In the genomic region with DNA sequence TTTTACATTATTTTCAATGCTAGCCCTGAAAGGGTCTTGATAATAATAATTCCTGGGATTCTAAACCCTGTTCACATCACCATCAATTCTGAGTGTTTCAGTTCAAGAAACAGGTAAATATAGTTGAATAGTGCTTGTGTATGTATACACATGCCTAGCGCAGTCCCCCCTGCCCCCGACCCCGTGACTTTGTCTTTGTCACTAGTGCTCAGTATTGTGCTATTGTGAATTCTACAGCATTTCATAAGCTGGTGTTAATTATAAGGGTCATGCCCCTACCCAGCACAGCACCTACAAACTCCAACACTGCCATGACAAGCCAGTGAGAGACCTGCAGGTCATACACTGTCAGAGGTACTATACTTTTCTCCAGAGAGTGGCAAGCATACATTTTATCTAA, we compare ENCODE assay signal across 18 mouse cellular contexts.
A peak's percentile ranks its signal among the peaks of the same experiment; 100 is the strongest.
DNase-seq lines count a peak whose midpoint lies in the region; ATAC-seq and TF ChIP-seq lines count a peak whose summit lies in the region.
"Had no signal": no experiment of that assay in that cellular context is flagged by ENCODE, and none has a peak within 500 bp of the region (broad histone marks: within the 10 kb centered on the region; RNA-seq: fewer than 3 reads in every experiment).

No protein-coding gene starts in this region.

- peak overlapping the region; percentile 20; the same call in 1 of the 2 replicates for H3K4me3 ChIP-seq in layer of hippocampus, adult 2 months
- no peak overlapping the region for H3K4me3 ChIP-seq in forebrain, embryonic 15.5 days
- no peak overlapping the region for H3K4me3 ChIP-seq in midbrain, embryonic 13.5 days (replicated peaks)
- H3K4me3 ChIP-seq in neural tube, embryonic 15.5 days (replicated peaks): no peak overlapping the region
- H3K4me3 ChIP-seq in lung, adult 2 months (replicated peaks; ENCODE audit: extremely low read depth, low read depth, low read length): no peak overlapping the region
- H3K4me3 ChIP-seq: gastrocnemius, adult 2 months; megakaryocyte, embryonic 14.5 days; myocyte had no signal

- H3K4me2 ChIP-seq in forebrain, embryonic 15.5 days (replicated peaks): peak overlapping the region; percentile 35; the same call in 1 of the 2 replicates
- peak overlapping the region; percentile 42 for H3K4me2 ChIP-seq in midbrain, embryonic 13.5 days (replicated peaks)
- peak overlapping the region; percentile 46 for H3K4me2 ChIP-seq in neural tube, embryonic 15.5 days
- H3K4me2 ChIP-seq: heart, embryonic 11.5 days; liver, embryonic 11.5 days had no signal

- no peak for TF ChIP-seq CTCF in layer of hippocampus, adult 2 months (conservative IDR thresholded peaks at IDR 0.05)
- TF ChIP-seq CTCF in lung, adult 2 months (IDR thresholded peaks at IDR 0.05; ENCODE audit: insufficient read depth, low read length): no peak

- 21% methylated on average over 3 of the region's 3 CpGs for WGBS in forebrain, embryonic 15.5 days
- WGBS in midbrain, embryonic 13.5 days: 37% methylated on average over 3 of the region's 3 CpGs
- 55% methylated on average over 3 of the region's 3 CpGs for WGBS in neural tube, embryonic 15.5 days
- 87% methylated on average over 3 of the region's 3 CpGs for WGBS in lung, adult 2 months

- H3K9me3 ChIP-seq in forebrain, embryonic 15.5 days: no peaks in the 10 kb centered on the region
- no peaks in the 10 kb centered on the region for H3K9me3 ChIP-seq in midbrain, embryonic 13.5 days
- no peaks in the 10 kb centered on the region for H3K9me3 ChIP-seq in neural tube, embryonic 15.5 days (replicated peaks)
- H3K9me3 ChIP-seq: megakaryocyte, embryonic 14.5 days had no signal

- DNase-seq in layer of hippocampus, adult 2 months (ENCODE audit: low spot score in 2 of 2): no peak
- no peak for DNase-seq in layer of hippocampus, postnatal 10 days (ENCODE audit: low spot score in 2 of 2)
- DNase-seq in urinary bladder, adult 18-20 months (ENCODE audit: low spot score in 2 of 2): no peak
- DNase-seq in lung, adult 2 months: no peak
- DNase-seq: adrenal gland, adult 2 months; cerebellum, adult 9-11 months; gastrocnemius, adult 2 months; heart, postnatal 10 days; kidney, adult 11 months; lung, adult 18-20 months had no signal

- H3K36me3 ChIP-seq in forebrain, embryonic 15.5 days: no peaks in the 10 kb centered on the region
- H3K36me3 ChIP-seq in midbrain, embryonic 13.5 days: no peaks in the 10 kb centered on the region
- H3K36me3 ChIP-seq in neural tube, embryonic 15.5 days: no peaks in the 10 kb centered on the region

- peak overlapping the region; percentile 87 for H3K27ac ChIP-seq in layer of hippocampus, adult 2 months
- no peak overlapping the region for H3K27ac ChIP-seq in forebrain, embryonic 15.5 days (replicated peaks)
- peak overlapping the region; percentile 51; the same call in 1 of the 2 replicates for H3K27ac ChIP-seq in midbrain, embryonic 13.5 days
- H3K27ac ChIP-seq in neural tube, embryonic 15.5 days (replicated peaks): no peak overlapping the region
- H3K27ac ChIP-seq: gastrocnemius, adult 2 months; stomach, postnatal 0 days had no signal

- ATAC-seq in forebrain, embryonic 15.5 days (replicated peaks): no peak
- peak; percentile 61 for ATAC-seq in midbrain, embryonic 13.5 days
- no peak for ATAC-seq in neural tube, embryonic 15.5 days (ENCODE audit: low FRiP score)

- no peak overlapping the region for H3K9ac ChIP-seq in forebrain, embryonic 15.5 days (replicated peaks)
- H3K9ac ChIP-seq in midbrain, embryonic 13.5 days (replicated peaks): 0 out of 2 replicates have a peak overlapping the region, but pooled peaks have one; percentile 46
- H3K9ac ChIP-seq in neural tube, embryonic 15.5 days (replicated peaks): no peak overlapping the region

- H3K4me1 ChIP-seq in forebrain, embryonic 15.5 days: peaks cover 15% of the 10 kb centered on the region
- peaks cover 16% of the 10 kb centered on the region for H3K4me1 ChIP-seq in midbrain, embryonic 13.5 days (replicated peaks)
- peaks cover 8% of the 10 kb centered on the region for H3K4me1 ChIP-seq in neural tube, embryonic 15.5 days
- no peaks in the 10 kb centered on the region for H3K4me1 ChIP-seq in lung, adult 2 months (ENCODE audit: control insufficient read depth, insufficient read depth, low read length)
- H3K4me1 ChIP-seq: megakaryocyte, embryonic 14.5 days had no signal

- no peak for TF ChIP-seq POLR2A in lung, adult 2 months (IDR thresholded peaks at IDR 0.05; ENCODE audit: borderline replicate concordance, extremely low read depth, low read depth, low read length)

- no peaks in the 10 kb centered on the region for H3K27me3 ChIP-seq in forebrain, embryonic 15.5 days
- no peaks in the 10 kb centered on the region for H3K27me3 ChIP-seq in midbrain, embryonic 13.5 days
- no peaks in the 10 kb centered on the region for H3K27me3 ChIP-seq in neural tube, embryonic 15.5 days (replicated peaks)
- H3K27me3 ChIP-seq: megakaryocyte, embryonic 14.5 days had no signal

Comparison
In these comparisons a context has a peak if more than half of its experiments do, and no peak if none do; other contexts are left out.
1. H3K27ac ChIP-seq: peak in layer of hippocampus, adult 2 months (single experiment) and midbrain, embryonic 13.5 days (single experiment); none in forebrain, embryonic 15.5 days (single experiment) and neural tube, embryonic 15.5 days (single experiment).
2. Peak in every context shown above with its lines, with median percentiles within 50 percentile points of each other: H3K4me2 ChIP-seq.